Comparison of ENCODE assay signal across 15 mouse cellular contexts in the genomic region with DNA sequence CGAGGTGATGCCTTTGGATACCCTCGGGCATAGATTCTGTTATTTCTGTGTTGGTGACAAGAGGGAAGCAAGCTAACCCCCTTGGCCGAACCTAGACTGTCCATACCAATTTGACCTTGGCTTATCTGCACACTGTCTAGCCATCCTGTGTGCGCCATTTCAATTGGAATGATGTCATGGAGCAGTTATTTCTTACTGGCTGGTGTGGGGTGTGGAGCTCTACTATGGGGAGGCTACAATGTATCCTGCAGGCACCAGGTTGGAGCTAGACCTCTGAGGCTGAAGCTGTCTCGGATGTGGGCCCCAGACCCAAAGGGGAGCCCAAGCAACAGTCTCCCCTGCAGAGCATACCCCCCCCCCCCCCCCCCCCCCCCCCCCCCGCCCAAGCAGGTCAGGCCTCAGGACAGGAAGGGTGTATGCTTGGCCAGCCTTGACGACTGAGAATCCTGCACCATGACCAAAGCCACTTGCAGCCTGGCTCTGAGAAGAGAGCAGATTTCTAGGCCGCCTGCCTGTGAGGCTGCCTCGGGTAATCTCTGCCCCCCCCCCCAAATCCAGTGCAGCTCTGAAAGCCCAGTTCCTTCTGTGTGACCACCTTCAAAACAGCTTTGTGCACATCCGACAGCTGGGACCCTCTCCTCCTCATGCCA. TPM values are rescaled to one million over a fixed set of nuclear protein-coding genes. Genes with fewer than 3 reads are reported as not detected.
DNase-seq lines count a peak whose midpoint lies in the region; ATAC-seq and TF ChIP-seq lines count a peak whose summit lies in the region.
"Had no signal": no experiment of that assay in that cellular context is flagged by ENCODE, and none has a peak within 500 bp of the region (broad histone marks: within the 10 kb centered on the region; RNA-seq: fewer than 3 reads in every experiment).

TSS of gene Prrx2 (plus strand) at position 600 of the 650 bp plus-strand sequence.

- no peaks in the 10 kb centered on the region for H3K9me3 ChIP-seq in forebrain, embryonic 12.5 days
- no peaks in the 10 kb centered on the region for H3K9me3 ChIP-seq in forebrain, postnatal 0 days (ENCODE audit: low read length)
- no peaks in the 10 kb centered on the region for H3K9me3 ChIP-seq in hindbrain, embryonic 12.5 days (replicated peaks)
- H3K9me3 ChIP-seq in hindbrain, postnatal 0 days (ENCODE audit: low read length): no peaks in the 10 kb centered on the region
- H3K9me3 ChIP-seq: liver, embryonic 15.5 days had no signal

- H3K36me3 ChIP-seq in forebrain, embryonic 12.5 days (replicated peaks): no peaks in the 10 kb centered on the region
- H3K36me3 ChIP-seq in forebrain, postnatal 0 days (ENCODE audit: insufficient read depth): no peaks in the 10 kb centered on the region
- no peaks in the 10 kb centered on the region for H3K36me3 ChIP-seq in hindbrain, embryonic 12.5 days
- no peaks in the 10 kb centered on the region for H3K36me3 ChIP-seq in hindbrain, postnatal 0 days (ENCODE audit: insufficient read depth, low read length)
- no peaks in the 10 kb centered on the region for H3K36me3 ChIP-seq in myocyte (ENCODE audit: control insufficient read depth, insufficient read depth)
- H3K36me3 ChIP-seq: liver, embryonic 15.5 days had no signal

- H3K4me3 ChIP-seq in forebrain, embryonic 12.5 days (replicated peaks): no peak within 1 kb of the TSS
- H3K4me3 ChIP-seq in forebrain, postnatal 0 days (ENCODE audit: low read depth, low read length): no peak within 1 kb of the TSS
- H3K4me3 ChIP-seq in hindbrain, embryonic 12.5 days: no peak within 1 kb of the TSS
- no peak within 1 kb of the TSS for H3K4me3 ChIP-seq in hindbrain, postnatal 0 days (ENCODE audit: low read length)
- H3K4me3 ChIP-seq in myocyte: no peak within 1 kb of the TSS
- H3K4me3 ChIP-seq: left cerebral cortex, adult 2 months; liver, embryonic 15.5 days had no signal

- ATAC-seq in forebrain, embryonic 12.5 days (ENCODE audit: low FRiP score): no peak
- no peak for ATAC-seq in forebrain, postnatal 0 days
- no peak for ATAC-seq in hindbrain, embryonic 12.5 days (ENCODE audit: low FRiP score)
- ATAC-seq in hindbrain, postnatal 0 days: no peak
- ATAC-seq: Patski had no signal

- no peaks in the 10 kb centered on the region for H3K27me3 ChIP-seq in forebrain, embryonic 12.5 days
- H3K27me3 ChIP-seq in forebrain, postnatal 0 days (ENCODE audit: insufficient read depth, low read length): no peaks in the 10 kb centered on the region
- peaks cover 5% of the 10 kb centered on the region for H3K27me3 ChIP-seq in hindbrain, embryonic 12.5 days
- H3K27me3 ChIP-seq in hindbrain, postnatal 0 days (ENCODE audit: insufficient read depth, low read length): no peaks in the 10 kb centered on the region
- no peaks in the 10 kb centered on the region for H3K27me3 ChIP-seq in myocyte (ENCODE audit: control insufficient read depth, insufficient read depth, insufficient read length)
- H3K27me3 ChIP-seq: Patski had no signal

- TF ChIP-seq CTCF in forebrain, postnatal 0 days (IDR thresholded peaks at IDR 0.05; ENCODE audit: low read depth): no peak
- TF ChIP-seq CTCF in hindbrain, postnatal 0 days (IDR thresholded peaks at IDR 0.05; ENCODE audit: low read depth): no peak

- H3K79me2 ChIP-seq in myocyte (ENCODE audit: control insufficient read depth, insufficient read depth): no peaks in the 10 kb centered on the region

- WGBS in forebrain, embryonic 12.5 days: 71% methylated on average over 8 of the region's 10 CpGs
- WGBS in forebrain, postnatal 0 days: 74% methylated on average over 8 of the region's 10 CpGs
- 57% methylated on average over 9 of the region's 10 CpGs for WGBS in hindbrain, embryonic 12.5 days
- WGBS in hindbrain, postnatal 0 days: 68% methylated on average over 9 of the region's 10 CpGs

- H3K4me1 ChIP-seq in forebrain, embryonic 12.5 days: peaks cover 15% of the 10 kb centered on the region
- no peaks in the 10 kb centered on the region for H3K4me1 ChIP-seq in forebrain, postnatal 0 days (ENCODE audit: insufficient read depth)
- peaks cover 20% of the 10 kb centered on the region for H3K4me1 ChIP-seq in hindbrain, embryonic 12.5 days
- no peaks in the 10 kb centered on the region for H3K4me1 ChIP-seq in hindbrain, postnatal 0 days (ENCODE audit: insufficient read depth, low read length)

- H3K9ac ChIP-seq in forebrain, embryonic 12.5 days: 0 out of 2 replicates have a peak within 1 kb of the TSS, but pooled peaks have one; percentile 33
- no peak within 1 kb of the TSS for H3K9ac ChIP-seq in forebrain, postnatal 0 days
- H3K9ac ChIP-seq in hindbrain, embryonic 12.5 days: no peak within 1 kb of the TSS
- H3K9ac ChIP-seq in hindbrain, postnatal 0 days (replicated peaks; ENCODE audit: low read length): no peak within 1 kb of the TSS
- H3K9ac ChIP-seq: liver, embryonic 15.5 days had no signal

- H3K27ac ChIP-seq in forebrain, embryonic 12.5 days: peak within 1 kb of the TSS; percentile 73
- no peak within 1 kb of the TSS for H3K27ac ChIP-seq in forebrain, postnatal 0 days (ENCODE audit: low read depth, low read length)
- peak within 1 kb of the TSS; percentile 66 for H3K27ac ChIP-seq in hindbrain, embryonic 12.5 days
- no peak within 1 kb of the TSS for H3K27ac ChIP-seq in hindbrain, postnatal 0 days
- H3K27ac ChIP-seq: left cerebral cortex, adult 2 months; liver, embryonic 15.5 days had no signal

- TF ChIP-seq POLR2A in myocyte (IDR thresholded peaks at IDR 0.05; ENCODE audit: insufficient read length, low read depth): no peak

- DNase-seq in forebrain, postnatal 0 days: no peak
- DNase-seq in hindbrain, postnatal 0 days (ENCODE audit: low spot score): no peak
- peak; percentile 57 for DNase-seq in testis, postnatal 14 days (ENCODE audit: low spot score)
- no peak for DNase-seq in testis, postnatal 10 days (ENCODE audit: low spot score)
- no peak for DNase-seq in urinary bladder, postnatal 4 days (ENCODE audit: low spot score in 2 of 2)
- DNase-seq: adrenal gland, postnatal 10 days; B cell, adult 2 months; kidney, adult 2 months had no signal

- no peak within 1 kb of the TSS for H3ac ChIP-seq in myocyte (ENCODE audit: control insufficient read depth, insufficient read length)

- no peak within 1 kb of the TSS for H3K4me2 ChIP-seq in forebrain, embryonic 12.5 days
- H3K4me2 ChIP-seq in forebrain, postnatal 0 days (ENCODE audit: low read depth): no peak within 1 kb of the TSS
- H3K4me2 ChIP-seq in hindbrain, embryonic 12.5 days (replicated peaks): no peak within 1 kb of the TSS
- H3K4me2 ChIP-seq in hindbrain, postnatal 0 days (ENCODE audit: low read depth, low read length): no peak within 1 kb of the TSS
- H3K4me2 ChIP-seq in myocyte (ENCODE audit: low read depth): no peak within 1 kb of the TSS

TF ChIP-seq in myocyte, 11 proteins besides CTCF, POLR2A, EP300 and RAD21:
- TF ChIP-seq SRF (IDR thresholded peaks at IDR 0.05; ENCODE audit: control insufficient read depth, insufficient read length, low read depth) (no peak), MAX (IDR thresholded peaks at IDR 0.05; ENCODE audit: low read depth) (no peak), CEBPB (IDR thresholded peaks at IDR 0.05; ENCODE audit: insufficient read depth, poor library complexity, severe bottlenecking) (no peak), MYOG (IDR thresholded peaks at IDR 0.05; ENCODE audit: control insufficient read depth in 1 of 3, insufficient read depth in 1 of 3, insufficient read length in 2 of 3, low read depth in 2 of 3) (no peak), TCF12 (IDR thresholded peaks at IDR 0.05; ENCODE audit: insufficient read depth, poor library complexity, severe bottlenecking) (no peak), REST (IDR thresholded peaks at IDR 0.05; ENCODE audit: insufficient read depth, insufficient read length) (no peak), TCF3 (IDR thresholded peaks at IDR 0.05; ENCODE audit: insufficient read length, low read depth) (no peak), POLR2AphosphoS2 (IDR thresholded peaks at IDR 0.05; ENCODE audit: insufficient read length, low read depth) (no peak), E2F4 (IDR thresholded peaks at IDR 0.05; ENCODE audit: insufficient read depth) (no peak), USF1 (IDR thresholded peaks at IDR 0.05; ENCODE audit: low read depth) (no peak), MYOD1 (IDR thresholded peaks at IDR 0.05; ENCODE audit: control insufficient read depth in 1 of 3, insufficient read length in 2 of 3, low read depth in 2 of 3) (no peak)
TF ChIP-seq in myocyte: peak in this region for 0.

RNA-seq across cellular contexts. Expression of gene Prrx2, which starts in this region (rescaled TPM):
- 16.0 and 19.8 TPM in 2 replicates for polyA plus RNA-seq in forebrain, embryonic 12.5 days (2016; fragmentation: Nextera tagmentation; extraction: Ambion mirVana)
- 2.5 and 4.1 TPM in 2 replicates for total RNA-seq in forebrain, postnatal 0 days (2014; rRNA removed)
- 3.6 and 3.7 TPM in 2 replicates for polyA plus RNA-seq in forebrain, postnatal 0 days (2015; fragmentation: Nextera tagmentation; extraction: Ambion mirVana)
- 38.8 and 38.9 TPM in 2 replicates for polyA plus RNA-seq in hindbrain, embryonic 12.5 days (2016; fragmentation: Nextera tagmentation; extraction: Ambion mirVana)
- total RNA-seq in hindbrain, postnatal 0 days (2014; rRNA removed): 6.7 and 7.2 TPM in 2 replicates
- 5.0 and 5.6 TPM in 2 replicates for polyA plus RNA-seq in hindbrain, postnatal 0 days (2015; fragmentation: Nextera tagmentation; extraction: Ambion mirVana)
- 21.8 TPM for polyA plus RNA-seq in myocyte (2012; fragmentation: generic; extraction: Trizol)
- total RNA-seq: monocyte, adult 5-6 weeks had no signal
- polyA plus RNA-seq: liver, embryonic 15.5 days had no signal

Comparison
In these comparisons a context has a peak if more than half of its experiments do, and no peak if none do; other contexts are left out.
1. H3K27ac ChIP-seq: peak in forebrain, embryonic 12.5 days (single experiment) and hindbrain, embryonic 12.5 days (single experiment); none in forebrain, postnatal 0 days (single experiment) and hindbrain, postnatal 0 days (single experiment).